In the genomic region with DNA sequence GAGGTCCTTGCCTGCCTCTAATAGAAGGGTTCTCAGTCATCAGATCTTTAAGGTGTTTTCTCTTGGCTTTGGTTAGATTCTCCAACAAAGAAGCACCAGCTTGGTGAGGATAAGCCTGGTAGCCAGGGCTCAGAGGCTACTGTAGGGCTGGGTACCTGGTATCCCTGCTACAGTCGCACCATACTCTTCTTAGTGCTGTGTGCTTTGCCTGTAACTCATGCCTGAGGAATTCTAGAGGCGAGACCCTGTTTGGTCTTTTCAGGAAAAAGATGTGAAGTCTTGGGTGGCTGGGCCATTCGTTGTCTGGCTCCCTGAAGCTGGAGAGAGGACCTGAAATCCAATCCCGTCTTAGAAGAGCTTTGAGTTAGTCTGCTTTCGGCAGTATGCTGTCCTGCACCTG, we compare ENCODE assay signal across 29 mouse cellular contexts.
DNase-seq lines count a peak whose midpoint lies in the region; ATAC-seq and TF ChIP-seq lines count a peak whose summit lies in the region.
"Had no signal": no experiment of that assay in that cellular context is flagged by ENCODE, and none has a peak within 500 bp of the region (broad histone marks: within the 10 kb centered on the region; RNA-seq: fewer than 3 reads in every experiment).

No protein-coding gene starts in this region.

- H3K4me2 ChIP-seq in hindbrain, postnatal 0 days (ENCODE audit: low read depth, low read length): no peak overlapping the region
- no peak overlapping the region for H3K4me2 ChIP-seq in midbrain, embryonic 11.5 days
- H3K4me2 ChIP-seq in midbrain, postnatal 0 days (ENCODE audit: low read depth, low read length, poor library complexity, severe bottlenecking): no peak overlapping the region
- H3K4me2 ChIP-seq in hindbrain, embryonic 15.5 days: peak overlapping the region; percentile 33; the same call in 1 of the 2 replicates
- H3K4me2 ChIP-seq in midbrain, embryonic 16.5 days (ENCODE audit: low read length): peak overlapping the region; percentile 45; the same call in 1 of the 2 replicates
- H3K4me2 ChIP-seq: heart, embryonic 13.5 days had no signal

- TF ChIP-seq CTCF in hindbrain, postnatal 0 days (IDR thresholded peaks at IDR 0.05; ENCODE audit: low read depth): no peak
- no peak for TF ChIP-seq CTCF in midbrain, postnatal 0 days (IDR thresholded peaks at IDR 0.05)

- DNase-seq in hindbrain, embryonic 10.5 days (ENCODE audit: low spot score): no peak
- no peak for DNase-seq in hindbrain, postnatal 0 days (ENCODE audit: low spot score)
- peak; percentile 85 for DNase-seq in midbrain, embryonic 11.5 days (ENCODE audit: low spot score, missing footprints)
- no peak for DNase-seq in midbrain, postnatal 0 days (ENCODE audit: low spot score)
- no peak for DNase-seq in lung, postnatal 10 days
- DNase-seq: adrenal gland, postnatal 10 days; B cell, adult 2 months; cerebellum, adult 11 months; cerebellum, adult 9-10 months; cerebellum, postnatal 36 days; gastrocnemius, adult 2 months; gastrocnemius, postnatal 36 days; heart, adult 2 months; heart, postnatal 10 days; kidney, adult 9 months; kidney, postnatal 10 days; layer of hippocampus, adult 9-11 months; liver; lung, adult 2 months; lung, postnatal 14 days had no signal

- H3K4me3 ChIP-seq in hindbrain, embryonic 10.5 days: no peak overlapping the region
- H3K4me3 ChIP-seq in hindbrain, postnatal 0 days (ENCODE audit: low read length): no peak overlapping the region
- no peak overlapping the region for H3K4me3 ChIP-seq in midbrain, embryonic 11.5 days (ENCODE audit: low read depth, low read length)
- H3K4me3 ChIP-seq in midbrain, postnatal 0 days (ENCODE audit: low read depth, low read length): no peak overlapping the region
- H3K4me3 ChIP-seq in hindbrain, embryonic 15.5 days: no peak overlapping the region
- no peak overlapping the region for H3K4me3 ChIP-seq in midbrain, embryonic 16.5 days (ENCODE audit: low read depth, low read length)
- H3K4me3 ChIP-seq: embryonic facial prominence, embryonic 13.5 days; forebrain, embryonic 15.5 days; gastrocnemius, adult 2 months; heart, adult 2 months; heart, embryonic 13.5 days; neural tube, embryonic 13.5 days had no signal

- no peak for ATAC-seq in hindbrain, postnatal 0 days
- ATAC-seq in midbrain, embryonic 11.5 days (ENCODE audit: low FRiP score): no peak
- no peak for ATAC-seq in midbrain, postnatal 0 days (ENCODE audit: low FRiP score)
- no peak for ATAC-seq in hindbrain, embryonic 15.5 days (ENCODE audit: low FRiP score, low read depth)
- no peak for ATAC-seq in midbrain, embryonic 16.5 days
- ATAC-seq in activated CD4-positive, CD25-positive, alpha-beta regulatory T cell, adult 4 months: no peak
- ATAC-seq: forebrain, embryonic 15.5 days; intestine, embryonic 16.5 days had no signal

- H3K27ac ChIP-seq in hindbrain, embryonic 10.5 days: peak overlapping the region; percentile 60
- no peak overlapping the region for H3K27ac ChIP-seq in hindbrain, postnatal 0 days
- H3K27ac ChIP-seq in midbrain, embryonic 11.5 days (ENCODE audit: low read depth, low read length): no peak overlapping the region
- H3K27ac ChIP-seq in midbrain, postnatal 0 days (ENCODE audit: low read depth, low read length): no peak overlapping the region
- H3K27ac ChIP-seq in hindbrain, embryonic 15.5 days (replicated peaks): no peak overlapping the region
- H3K27ac ChIP-seq in midbrain, embryonic 16.5 days (ENCODE audit: low read length): no peak overlapping the region
- H3K27ac ChIP-seq: embryonic facial prominence, embryonic 13.5 days; forebrain, embryonic 15.5 days; gastrocnemius, adult 2 months; heart, adult 2 months; heart, embryonic 13.5 days; liver, embryonic 14.5 days; neural tube, embryonic 13.5 days had no signal

- peaks cover 51% of the 10 kb centered on the region for H3K4me1 ChIP-seq in hindbrain, embryonic 10.5 days (replicated peaks)
- H3K4me1 ChIP-seq in hindbrain, postnatal 0 days (ENCODE audit: insufficient read depth, low read length): no peaks in the 10 kb centered on the region
- peaks cover 33% of the 10 kb centered on the region for H3K4me1 ChIP-seq in midbrain, embryonic 11.5 days (ENCODE audit: control insufficient read depth, insufficient read depth, low read length)
- 0 out of 2 replicates have a peak, but pooled peaks cover 5% of the 10 kb centered on the region for H3K4me1 ChIP-seq in midbrain, postnatal 0 days (ENCODE audit: insufficient read depth, low read length)
- H3K4me1 ChIP-seq in hindbrain, embryonic 15.5 days (replicated peaks): peaks cover 9% of the 10 kb centered on the region
- peaks cover 9% of the 10 kb centered on the region for H3K4me1 ChIP-seq in midbrain, embryonic 16.5 days (ENCODE audit: control insufficient read depth, insufficient read depth, low read length)

- no peaks in the 10 kb centered on the region for H3K9me3 ChIP-seq in hindbrain, embryonic 10.5 days
- H3K9me3 ChIP-seq in hindbrain, postnatal 0 days (ENCODE audit: low read length): no peaks in the 10 kb centered on the region
- no peaks in the 10 kb centered on the region for H3K9me3 ChIP-seq in midbrain, embryonic 11.5 days (ENCODE audit: control insufficient read depth, low read length)
- H3K9me3 ChIP-seq in midbrain, postnatal 0 days (ENCODE audit: low read length): no peaks in the 10 kb centered on the region
- no peaks in the 10 kb centered on the region for H3K9me3 ChIP-seq in hindbrain, embryonic 15.5 days
- H3K9me3 ChIP-seq in midbrain, embryonic 16.5 days (replicated peaks; ENCODE audit: control insufficient read depth, low read length, poor library complexity, severe bottlenecking): no peaks in the 10 kb centered on the region
- H3K9me3 ChIP-seq: embryonic facial prominence, embryonic 13.5 days; forebrain, embryonic 15.5 days; heart, embryonic 13.5 days; neural tube, embryonic 13.5 days had no signal

- WGBS in hindbrain, embryonic 10.5 days: 53% methylated on average over 5 of the region's 5 CpGs
- 71% methylated on average over 5 of the region's 5 CpGs for WGBS in hindbrain, postnatal 0 days
- 46% methylated on average over 5 of the region's 5 CpGs for WGBS in midbrain, embryonic 11.5 days
- 63% methylated on average over 5 of the region's 5 CpGs for WGBS in midbrain, postnatal 0 days
- 66% methylated on average over 5 of the region's 5 CpGs for WGBS in hindbrain, embryonic 15.5 days
- WGBS in midbrain, embryonic 16.5 days: 68% methylated on average over 5 of the region's 5 CpGs

- 0 out of 2 replicates have a peak, but pooled peaks cover 3% of the 10 kb centered on the region for H3K27me3 ChIP-seq in hindbrain, embryonic 10.5 days (ENCODE audit: insufficient read depth, poor library complexity, severe bottlenecking)
- H3K27me3 ChIP-seq in hindbrain, postnatal 0 days (ENCODE audit: insufficient read depth, low read length): no peaks in the 10 kb centered on the region
- H3K27me3 ChIP-seq in midbrain, embryonic 11.5 days (ENCODE audit: control insufficient read depth, insufficient read depth, low read length): no peaks in the 10 kb centered on the region
- no peaks in the 10 kb centered on the region for H3K27me3 ChIP-seq in midbrain, postnatal 0 days (ENCODE audit: insufficient read depth, low read length)
- no peaks in the 10 kb centered on the region for H3K27me3 ChIP-seq in hindbrain, embryonic 15.5 days
- no peaks in the 10 kb centered on the region for H3K27me3 ChIP-seq in midbrain, embryonic 16.5 days (ENCODE audit: control insufficient read depth, insufficient read depth, low read depth, low read length)
- H3K27me3 ChIP-seq: embryonic facial prominence, embryonic 13.5 days; forebrain, embryonic 15.5 days; heart, embryonic 13.5 days; neural tube, embryonic 13.5 days had no signal

- H3K9ac ChIP-seq in hindbrain, postnatal 0 days (replicated peaks; ENCODE audit: low read length): no peak overlapping the region
- H3K9ac ChIP-seq in midbrain, embryonic 11.5 days (ENCODE audit: low read length): no peak overlapping the region
- no peak overlapping the region for H3K9ac ChIP-seq in midbrain, postnatal 0 days (replicated peaks; ENCODE audit: low read length, poor library complexity, severe bottlenecking)
- no peak overlapping the region for H3K9ac ChIP-seq in hindbrain, embryonic 15.5 days
- H3K9ac ChIP-seq in midbrain, embryonic 16.5 days (ENCODE audit: low read depth, low read length): no peak overlapping the region
- H3K9ac ChIP-seq: embryonic facial prominence, embryonic 13.5 days; heart, embryonic 13.5 days; liver, embryonic 14.5 days; neural tube, embryonic 13.5 days had no signal

- no peaks in the 10 kb centered on the region for H3K36me3 ChIP-seq in hindbrain, embryonic 10.5 days
- no peaks in the 10 kb centered on the region for H3K36me3 ChIP-seq in hindbrain, postnatal 0 days (ENCODE audit: insufficient read depth, low read length)
- H3K36me3 ChIP-seq in midbrain, embryonic 11.5 days (ENCODE audit: control insufficient read depth, insufficient read depth, low read length): no peaks in the 10 kb centered on the region
- H3K36me3 ChIP-seq in midbrain, postnatal 0 days (ENCODE audit: insufficient read depth, low read length): no peaks in the 10 kb centered on the region
- no peaks in the 10 kb centered on the region for H3K36me3 ChIP-seq in hindbrain, embryonic 15.5 days
- no peaks in the 10 kb centered on the region for H3K36me3 ChIP-seq in midbrain, embryonic 16.5 days (ENCODE audit: control insufficient read depth, insufficient read depth, low read length)
- H3K36me3 ChIP-seq: embryonic facial prominence, embryonic 13.5 days; forebrain, embryonic 15.5 days; heart, embryonic 13.5 days; neural tube, embryonic 13.5 days had no signal

Comparison
In these comparisons a context has a peak if more than half of its experiments do, and no peak if none do; other contexts are left out.
1. H3K4me2 ChIP-seq: peak in hindbrain, embryonic 15.5 days (single experiment) and midbrain, embryonic 16.5 days (single experiment); none in hindbrain, postnatal 0 days (single experiment), midbrain, embryonic 11.5 days (single experiment) and midbrain, postnatal 0 days (single experiment).